Mouse (Mus musculus): ENCODE measurements at regions not wholly inside any gene's neighbourhood (a gene's known extent, or its start where the extent isn't known, plus 50 kb on each side); places are given as distances from the start of the nearest gene placed in this dataset.

DNA sequence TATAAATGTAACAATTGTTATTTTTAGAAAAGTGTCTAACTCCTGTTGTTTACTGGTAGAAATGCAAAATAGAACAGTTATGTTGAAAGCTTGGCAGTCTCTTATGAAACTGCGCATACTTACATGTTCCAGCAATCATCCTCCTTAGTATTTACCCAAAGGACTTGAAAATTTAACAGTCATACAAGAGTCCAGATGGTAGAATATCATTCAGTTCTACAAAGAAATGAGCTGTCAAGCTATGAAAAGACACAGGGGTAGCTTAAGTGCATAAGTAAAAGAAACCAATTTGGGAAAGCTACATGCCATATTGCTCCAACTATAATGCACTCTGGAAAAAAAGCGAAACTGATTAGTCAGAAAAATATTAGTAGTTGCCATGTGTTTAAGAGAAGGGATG lies 196.7 kb downstream of the Ndufa4 start:
- WGBS = 81% methylated on average over 2 of the region's 2 CpGs
- Histone ChIP-seq H3K36me3 (no peaks in the 10 kb centered on the region), H3K4me2 (no peak overlapping the region), H3K4me3 (replicated peaks) (no peak overlapping the region), H3K27ac (no peak overlapping the region), H3K4me1 (no peaks in the 10 kb centered on the region), H3K27me3 (replicated peaks) (no peaks in the 10 kb centered on the region), H3K9me3 (no peaks in the 10 kb centered on the region), H3K9ac (no peak overlapping the region)
- no peak for ATAC-seq (ENCODE audit: insufficient read depth, low FRiP score, low read depth)

DNA sequence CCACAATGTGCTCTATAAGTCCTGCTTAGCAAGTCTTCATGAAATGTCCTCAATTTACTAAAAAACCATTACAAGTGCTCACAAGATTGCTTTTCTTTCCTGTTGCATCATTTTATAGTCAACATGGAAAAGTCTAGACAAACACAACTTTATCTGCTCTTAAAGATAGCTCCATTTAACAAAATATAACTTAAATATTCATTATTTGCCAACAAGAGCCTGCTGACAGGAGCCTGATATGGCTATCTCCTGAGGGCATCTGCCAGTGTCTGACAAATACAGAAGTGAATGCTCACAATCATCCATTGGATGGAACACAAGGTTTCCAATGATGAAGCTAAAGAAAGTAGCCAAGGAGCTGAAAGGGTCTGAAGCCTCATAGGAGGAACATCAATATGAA lies 197.8 kb downstream of the Ndufa4 start:
- Histone ChIP-seq H3K27me3 (replicated peaks) (no peaks in the 10 kb centered on the region), H3K9me3 (no peaks in the 10 kb centered on the region), H3K9ac (no peak overlapping the region), H3K36me3 (no peaks in the 10 kb centered on the region), H3K4me1 (no peaks in the 10 kb centered on the region), H3K4me2 (no peak overlapping the region), H3K27ac (no peak overlapping the region), H3K4me3 (replicated peaks) (no peak overlapping the region)
- no peak for ATAC-seq (ENCODE audit: insufficient read depth, low FRiP score, low read depth)

Data from stomach, embryonic 15.5 days (tissue).